Mouse (Mus musculus): ENCODE measurements around the gene Serpina9. TPM values are rescaled to one million over a fixed set of nuclear protein-coding genes. Genes with fewer than 3 reads are reported as not detected.

Gene Serpina9
- polyA plus RNA-seq, 1 experiment from 2014 or later: not detected

GRCm38 (mm10) chr12:104029986-104030385, 16.4 kb upstream of the Serpina9 start:
- Histone ChIP-seq H3K9me3 (no peaks in the 10 kb centered on the region), H3K4me3 (no peak overlapping the region), H3K27me3 (no peaks in the 10 kb centered on the region), H3K36me3 (no peaks in the 10 kb centered on the region), H3K27ac (no peak overlapping the region), H3K9ac (no peak overlapping the region), H3K4me1 (no peaks in the 10 kb centered on the region), H3K4me2 (replicated peaks) (no peak overlapping the region)
- WGBS: 52% methylated on average over 8 of the region's 8 CpGs
- no peak for ATAC-seq (ENCODE audit: low FRiP score, low read depth)

GRCm38 (mm10) chr12:104015280-104015679, 1.7 kb upstream of the Serpina9 start:
- Histone ChIP-seq H3K4me2 (replicated peaks) (no peak overlapping the region), H3K27me3 (no peaks in the 10 kb centered on the region), H3K27ac (no peak overlapping the region), H3K9ac (no peak overlapping the region), H3K4me3 (no peak overlapping the region), H3K4me1 (no peaks in the 10 kb centered on the region), H3K9me3 (no peaks in the 10 kb centered on the region), H3K36me3 (no peaks in the 10 kb centered on the region)
- no peak for ATAC-seq (ENCODE audit: low FRiP score, low read depth)
- WGBS: 86% methylated on average over 3 of the region's 3 CpGs

- Histone ChIP-seq H3K9me3 (no peaks in the 10 kb centered on the region), H3K27ac (no peak overlapping the region), H3K27me3 (no peaks in the 10 kb centered on the region), H3K4me3 (no peak overlapping the region), H3K4me2 (replicated peaks) (no peak overlapping the region), H3K36me3 (no peaks in the 10 kb centered on the region), H3K9ac (no peak overlapping the region), H3K4me1 (no peaks in the 10 kb centered on the region)
- 82% methylated on average over 5 of the region's 5 CpGs for WGBS
- ATAC-seq (ENCODE audit: low FRiP score, low read depth): no peak
Measured at GRCm38 (mm10) chr12:104004689-104005088, 8.9 kb downstream of the Serpina9 start.

- H3K36me3 ChIP-seq: no peaks in the 10 kb centered on the region
- 72% methylated on average over 4 of the region's 4 CpGs for WGBS
- no peak for ATAC-seq (ENCODE audit: low FRiP score, low read depth)
- H3K27ac ChIP-seq: no peak overlapping the region
- H3K4me1 ChIP-seq: no peaks in the 10 kb centered on the region
- no peaks in the 10 kb centered on the region for H3K27me3 ChIP-seq
- no peak overlapping the region for H3K9ac ChIP-seq
- no peak overlapping the region for H3K4me2 ChIP-seq (replicated peaks)
- no peaks in the 10 kb centered on the region for H3K9me3 ChIP-seq
- no peak overlapping the region for H3K4me3 ChIP-seq
Measured at GRCm38 (mm10) chr12:104003238-104003612, 10.3 kb downstream of the Serpina9 start.

GRCm38 (mm10) chr12:104002569-104003237, 10.9 kb downstream of the Serpina9 start:
- ATAC-seq (ENCODE audit: low FRiP score, low read depth): no peak
- Histone ChIP-seq H3K27ac (no peak overlapping the region), H3K9ac (no peak overlapping the region), H3K27me3 (no peaks in the 10 kb centered on the region), H3K4me2 (replicated peaks) (no peak overlapping the region), H3K4me3 (no peak overlapping the region), H3K4me1 (no peaks in the 10 kb centered on the region), H3K9me3 (no peaks in the 10 kb centered on the region), H3K36me3 (no peaks in the 10 kb centered on the region)
- 73% methylated on average over 10 of the region's 10 CpGs for WGBS

GRCm38 (mm10) chr12:104000594-104000993, 13.0 kb downstream of the Serpina9 start:
- ATAC-seq (ENCODE audit: low FRiP score, low read depth): no peak
- Histone ChIP-seq H3K4me1 (no peaks in the 10 kb centered on the region), H3K9me3 (no peaks in the 10 kb centered on the region), H3K36me3 (no peaks in the 10 kb centered on the region), H3K4me3 (no peak overlapping the region), H3K4me2 (replicated peaks) (no peak overlapping the region), H3K27me3 (no peaks in the 10 kb centered on the region), H3K9ac (no peak overlapping the region), H3K27ac (no peak overlapping the region)
- WGBS: 88% methylated on average over 3 of the region's 3 CpGs

GRCm38 (mm10) chr12:103999611-104000010, 13.9 kb downstream of the Serpina9 start:
- Histone ChIP-seq H3K9me3 (no peaks in the 10 kb centered on the region), H3K27me3 (no peaks in the 10 kb centered on the region), H3K27ac (no peak overlapping the region), H3K36me3 (no peaks in the 10 kb centered on the region), H3K4me1 (no peaks in the 10 kb centered on the region), H3K4me2 (replicated peaks) (no peak overlapping the region), H3K4me3 (no peak overlapping the region), H3K9ac (no peak overlapping the region)
- WGBS: 89% methylated on average over 8 of the region's 8 CpGs
- no peak for ATAC-seq (ENCODE audit: low FRiP score, low read depth)

- ATAC-seq (ENCODE audit: low FRiP score, low read depth): no peak
- no peaks in the 10 kb centered on the region for H3K27me3 ChIP-seq
- H3K4me2 ChIP-seq (replicated peaks): no peak overlapping the region
- H3K9me3 ChIP-seq: no peaks in the 10 kb centered on the region
- WGBS: 44% methylated on average over 2 of the region's 2 CpGs
- no peak overlapping the region for H3K4me3 ChIP-seq
- H3K36me3 ChIP-seq: no peaks in the 10 kb centered on the region
- no peak overlapping the region for H3K9ac ChIP-seq
- H3K27ac ChIP-seq: no peak overlapping the region
- H3K4me1 ChIP-seq: no peaks in the 10 kb centered on the region
Measured at GRCm38 (mm10) chr12:103996513-103996912, 17.0 kb downstream of the Serpina9 start.

GRCm38 (mm10) chr12:103995292-103996072, 18.1 kb downstream of the Serpina9 start:
- WGBS: 40% methylated on average over 5 of the region's 5 CpGs
- no peak for ATAC-seq (ENCODE audit: low FRiP score, low read depth)

GRCm38 (mm10) chr12:103992945-103993344, 20.6 kb downstream of the Serpina9 start:
- 75% methylated on average over 7 of the region's 7 CpGs for WGBS
- Histone ChIP-seq H3K4me2 (replicated peaks) (no peak overlapping the region), H3K9me3 (no peaks in the 10 kb centered on the region), H3K27me3 (no peaks in the 10 kb centered on the region), H3K4me3 (no peak overlapping the region), H3K36me3 (no peaks in the 10 kb centered on the region), H3K9ac (no peak overlapping the region), H3K27ac (no peak overlapping the region), H3K4me1 (no peaks in the 10 kb centered on the region)
- ATAC-seq (ENCODE audit: low FRiP score, low read depth): no peak

More at GRCm38 (mm10) chr12:103995292-103996072, 18.1 kb downstream of the Serpina9 start:
- Histone ChIP-seq H3K9ac (no peak overlapping the region), H3K4me1 (no peaks in the 10 kb centered on the region), H3K9me3 (no peaks in the 10 kb centered on the region), H3K4me2 (replicated peaks) (no peak overlapping the region), H3K4me3 (no peak overlapping the region), H3K27ac (no peak overlapping the region), H3K27me3 (no peaks in the 10 kb centered on the region), H3K36me3 (no peaks in the 10 kb centered on the region)

GRCm38 (mm10) chr12:103989857-103990256, 23.7 kb downstream of the Serpina9 start, which contains the start of gene Serpina11:
Serpina11 (minus strand) TSS chr12:103989957.
- no peak within 1 kb of the TSS for H3K4me2 ChIP-seq (replicated peaks)
- no peak for ATAC-seq (ENCODE audit: low FRiP score, low read depth)
- WGBS: 91% methylated on average over 6 of the region's 6 CpGs
- H3K36me3 ChIP-seq: no peaks in the 10 kb centered on the region
- H3K4me1 ChIP-seq: no peaks in the 10 kb centered on the region
- no peak within 1 kb of the TSS for H3K27ac ChIP-seq
- H3K9me3 ChIP-seq: no peaks in the 10 kb centered on the region
- H3K4me3 ChIP-seq: no peak within 1 kb of the TSS
- H3K9ac ChIP-seq: no peak within 1 kb of the TSS
- 0 out of 2 replicates have a peak, but pooled peaks cover 3% of the 10 kb centered on the region for H3K27me3 ChIP-seq

GRCm38 (mm10) chr12:103989514-103989767, 24.1 kb downstream of the Serpina9 start:
- H3K4me2 ChIP-seq (replicated peaks): no peak overlapping the region
- ATAC-seq (ENCODE audit: low FRiP score, low read depth): no peak
- no peak overlapping the region for H3K4me3 ChIP-seq
- H3K27me3 ChIP-seq: 0 out of 2 replicates have a peak, but pooled peaks cover 3% of the 10 kb centered on the region
- whole genome bisulfite sequencing: 48% methylated on average over 2 of the region's 2 CpGs
- no peak overlapping the region for H3K27ac ChIP-seq
- no peaks in the 10 kb centered on the region for H3K9me3 ChIP-seq
- H3K4me1 ChIP-seq: no peaks in the 10 kb centered on the region
- H3K9ac ChIP-seq: no peak overlapping the region
- H3K36me3 ChIP-seq: no peaks in the 10 kb centered on the region

All from limb, embryonic 13.5 days (tissue).